Mouse (Mus musculus): ENCODE data around the gene Macrod2. TPM values are rescaled to one million over a fixed set of nuclear protein-coding genes. Genes with fewer than 3 reads are reported as not detected.

Macrod2 gene
- polyA plus RNA-seq, 1 experiment from 2014 or later = 32.9 TPM

GRCm38 (mm10) chr2:140670963-140671702, 276.0 kb downstream of the Macrod2 start, which contains the start of gene Flrt3:
Gene Flrt3 (minus strand): TSS chr2:140671469.
- ATAC-seq = peak; percentile 99
- WGBS = under 1% methylated on average over 26 of the region's 26 CpGs
- Histone ChIP-seq H3K27ac (ENCODE audit: low read length) (peak within 1 kb of the TSS; percentile 86), H3K27me3 (replicated peaks; ENCODE audit: control insufficient read depth, insufficient read depth, low read length) (no peaks in the 10 kb centered on the region), H3K9ac (ENCODE audit: low read depth, low read length) (peak within 1 kb of the TSS; percentile 69), H3K36me3 (ENCODE audit: control insufficient read depth, insufficient read depth, low read length) (no peaks in the 10 kb centered on the region), H3K4me2 (ENCODE audit: low read depth, low read length) (peak within 1 kb of the TSS; percentile 63), H3K4me3 (ENCODE audit: low read length) (peak within 1 kb of the TSS; percentile 65), H3K9me3 (ENCODE audit: control insufficient read depth, low read length) (no peaks in the 10 kb centered on the region), H3K4me1 (ENCODE audit: control insufficient read depth, insufficient read depth, low read length) (peaks cover 7% of the 10 kb centered on the region)

DNA sequence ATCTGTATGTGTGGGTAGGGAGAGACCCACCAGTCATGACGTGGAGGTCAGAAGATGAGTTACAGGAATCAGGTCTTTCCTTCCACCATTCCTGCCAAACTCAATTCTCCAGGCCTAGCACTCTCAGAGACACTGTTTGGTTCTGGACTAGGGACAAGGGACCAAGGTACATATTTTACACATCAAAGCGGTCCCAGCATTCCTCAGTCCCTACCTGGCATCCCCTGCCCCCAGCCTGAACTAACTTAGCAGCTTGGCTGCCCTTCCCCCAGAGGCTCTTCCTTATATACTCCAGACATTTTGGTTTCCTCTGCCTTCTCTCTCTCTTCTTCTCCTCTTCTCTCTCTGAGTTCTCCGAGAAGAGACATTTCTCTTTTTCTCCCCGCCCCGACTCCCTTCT, 278.4 kb downstream of the Macrod2 start:
- no peak for ATAC-seq
- Histone ChIP-seq H3K4me2 (ENCODE audit: low read depth, low read length) (no peak overlapping the region), H3K4me1 (ENCODE audit: control insufficient read depth, insufficient read depth, low read length) (0 out of 2 replicates have a peak, but pooled peaks cover 3% of the 10 kb centered on the region), H3K27ac (ENCODE audit: low read length) (no peak overlapping the region), H3K9ac (ENCODE audit: low read depth, low read length) (no peak overlapping the region), H3K27me3 (replicated peaks; ENCODE audit: control insufficient read depth, insufficient read depth, low read length) (no peaks in the 10 kb centered on the region), H3K9me3 (ENCODE audit: control insufficient read depth, low read length) (no peaks in the 10 kb centered on the region), H3K4me3 (ENCODE audit: low read length) (no peak overlapping the region), H3K36me3 (ENCODE audit: control insufficient read depth, insufficient read depth, low read length) (no peaks in the 10 kb centered on the region)
- WGBS = 87% methylated on average over 5 of the region's 5 CpGs

GRCm38 (mm10) chr2:140676728-140677127, 281.6 kb downstream of the Macrod2 start:
- Histone ChIP-seq H3K4me2 (ENCODE audit: low read depth, low read length) (no peak overlapping the region), H3K9me3 (ENCODE audit: control insufficient read depth, low read length) (no peaks in the 10 kb centered on the region), H3K9ac (ENCODE audit: low read depth, low read length) (no peak overlapping the region), H3K27ac (ENCODE audit: low read length) (no peak overlapping the region), H3K4me3 (ENCODE audit: low read length) (no peak overlapping the region), H3K4me1 (ENCODE audit: control insufficient read depth, insufficient read depth, low read length) (0 out of 2 replicates have a peak, but pooled peaks cover 3% of the 10 kb centered on the region), H3K27me3 (replicated peaks; ENCODE audit: control insufficient read depth, insufficient read depth, low read length) (no peaks in the 10 kb centered on the region), H3K36me3 (ENCODE audit: control insufficient read depth, insufficient read depth, low read length) (no peaks in the 10 kb centered on the region)
- no peak for ATAC-seq
- 46% methylated on average over 3 of the region's 3 CpGs for WGBS

DNA sequence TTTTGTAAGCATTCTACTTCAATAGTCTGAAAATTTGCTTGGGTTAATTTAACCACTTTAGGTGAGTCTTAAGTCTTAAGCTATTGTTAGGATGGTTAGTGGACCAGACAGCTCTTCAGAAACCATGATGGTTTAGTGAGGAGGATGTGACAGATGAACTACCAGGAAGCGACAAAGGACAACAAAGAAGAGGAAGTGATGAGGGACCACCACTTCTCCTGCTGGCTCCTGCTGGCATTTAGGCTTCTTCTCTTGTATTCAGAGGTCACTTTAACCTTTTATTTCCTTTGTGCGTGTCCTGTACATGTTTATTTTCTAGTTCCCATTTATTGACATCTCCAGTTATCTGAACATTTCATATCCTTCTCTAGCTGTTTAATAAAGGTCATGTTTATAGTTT, 295.8 kb downstream of the Macrod2 start:
- Histone ChIP-seq H3K4me3 (ENCODE audit: low read length) (no peak overlapping the region), H3K36me3 (ENCODE audit: control insufficient read depth, insufficient read depth, low read length) (no peaks in the 10 kb centered on the region), H3K9ac (ENCODE audit: low read depth, low read length) (no peak overlapping the region), H3K9me3 (ENCODE audit: control insufficient read depth, low read length) (no peaks in the 10 kb centered on the region), H3K4me1 (ENCODE audit: control insufficient read depth, insufficient read depth, low read length) (no peaks in the 10 kb centered on the region), H3K27ac (ENCODE audit: low read length) (no peak overlapping the region), H3K4me2 (ENCODE audit: low read depth, low read length) (no peak overlapping the region), H3K27me3 (replicated peaks; ENCODE audit: control insufficient read depth, insufficient read depth, low read length) (no peaks in the 10 kb centered on the region)
- WGBS = 85% methylated on average over 2 of the region's 2 CpGs
- no peak for ATAC-seq

DNA sequence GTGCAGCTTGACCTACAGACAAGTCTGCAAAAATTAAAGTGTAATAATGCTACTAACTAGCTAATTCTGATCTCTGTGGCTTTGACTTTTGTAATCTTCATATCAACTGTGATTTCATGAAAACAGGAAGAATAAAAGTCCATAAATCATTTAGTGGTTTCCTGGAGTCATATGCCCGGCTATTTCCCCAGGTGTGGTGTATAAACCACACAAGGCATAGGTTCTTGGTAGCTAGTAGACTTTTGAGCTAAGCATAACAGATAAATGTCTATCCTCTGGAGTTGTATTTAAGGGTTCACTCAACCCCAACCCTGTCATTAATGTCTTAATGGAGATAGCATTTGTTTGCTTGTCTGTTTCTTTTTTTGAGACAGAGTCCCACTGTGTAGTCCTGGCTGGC, 296.3 kb downstream of the Macrod2 start:
- Histone ChIP-seq H3K27ac (ENCODE audit: low read length) (no peak overlapping the region), H3K9ac (ENCODE audit: low read depth, low read length) (no peak overlapping the region), H3K36me3 (ENCODE audit: control insufficient read depth, insufficient read depth, low read length) (no peaks in the 10 kb centered on the region), H3K4me3 (ENCODE audit: low read length) (no peak overlapping the region), H3K9me3 (ENCODE audit: control insufficient read depth, low read length) (no peaks in the 10 kb centered on the region), H3K27me3 (replicated peaks; ENCODE audit: control insufficient read depth, insufficient read depth, low read length) (no peaks in the 10 kb centered on the region), H3K4me1 (ENCODE audit: control insufficient read depth, insufficient read depth, low read length) (no peaks in the 10 kb centered on the region), H3K4me2 (ENCODE audit: low read depth, low read length) (no peak overlapping the region)
- WGBS = 59% methylated on average over 1 of the region's 1 CpGs
- ATAC-seq = no peak

- Histone ChIP-seq H3K36me3 (ENCODE audit: control insufficient read depth, insufficient read depth, low read length) (no peaks in the 10 kb centered on the region), H3K4me2 (ENCODE audit: low read depth, low read length) (no peak overlapping the region), H3K4me3 (ENCODE audit: low read length) (no peak overlapping the region), H3K9me3 (ENCODE audit: control insufficient read depth, low read length) (no peaks in the 10 kb centered on the region), H3K27me3 (replicated peaks; ENCODE audit: control insufficient read depth, insufficient read depth, low read length) (no peaks in the 10 kb centered on the region), H3K4me1 (ENCODE audit: control insufficient read depth, insufficient read depth, low read length) (no peaks in the 10 kb centered on the region), H3K9ac (ENCODE audit: low read depth, low read length) (no peak overlapping the region), H3K27ac (ENCODE audit: low read length) (no peak overlapping the region)
- ATAC-seq = 0 out of 2 replicates have a peak, but pooled peaks have one; percentile 34
- WGBS = 42% methylated on average over 4 of the region's 4 CpGs
These were observed 297.4 kb downstream of the Macrod2 start for GRCm38 (mm10) chr2:140692461-140692860.

DNA sequence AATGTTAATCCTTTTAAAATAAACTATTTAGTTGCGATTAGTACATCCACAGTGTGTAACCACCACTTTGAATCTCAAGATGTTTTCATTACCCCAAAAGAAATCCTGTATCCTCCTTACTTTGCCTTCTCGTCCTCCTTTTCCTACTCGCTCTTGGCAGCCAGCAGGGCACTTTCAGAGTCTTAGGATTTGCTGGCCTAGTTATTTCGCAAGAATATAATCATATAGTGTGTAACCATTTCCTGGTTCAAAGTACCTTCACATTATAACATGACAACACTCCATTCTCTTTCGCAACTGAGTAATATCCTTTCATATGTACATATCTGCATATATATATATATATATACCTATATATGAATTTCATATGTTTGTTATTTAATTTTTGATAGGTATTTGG, 298.7 kb downstream of the Macrod2 start:
- WGBS = 65% methylated on average over 5 of the region's 5 CpGs

DNA sequence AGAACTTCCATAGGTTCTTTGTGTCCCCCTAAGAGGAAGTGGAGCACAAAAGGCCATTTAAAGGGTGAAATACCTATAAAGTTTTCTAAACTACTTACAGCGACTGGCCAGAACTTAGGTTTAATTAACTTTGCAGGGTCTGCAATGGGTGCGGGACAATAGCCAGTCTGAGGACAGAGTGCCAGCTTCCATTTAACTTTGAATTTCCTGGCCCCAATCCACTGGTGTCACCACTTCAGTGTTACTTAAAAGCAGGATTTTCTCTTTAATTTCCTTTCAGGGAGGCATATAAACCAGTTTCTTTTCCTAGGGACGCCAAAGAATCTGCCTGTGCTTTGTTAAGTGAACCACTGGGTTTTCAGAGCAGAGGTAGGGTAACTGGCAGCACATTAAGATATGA, 303.5 kb downstream of the Macrod2 start:
- 58% methylated on average over 3 of the region's 3 CpGs for WGBS
- H3K9ac ChIP-seq (ENCODE audit: low read depth, low read length) = no peak overlapping the region
- H3K4me2 ChIP-seq (ENCODE audit: low read depth, low read length) = no peak overlapping the region
- H3K36me3 ChIP-seq (ENCODE audit: control insufficient read depth, insufficient read depth, low read length) = no peaks in the 10 kb centered on the region
- no peak overlapping the region for H3K4me3 ChIP-seq (ENCODE audit: low read length)
- H3K4me1 ChIP-seq (ENCODE audit: control insufficient read depth, insufficient read depth, low read length) = no peaks in the 10 kb centered on the region
- no peak overlapping the region for H3K27ac ChIP-seq (ENCODE audit: low read length)
- H3K9me3 ChIP-seq (ENCODE audit: control insufficient read depth, low read length) = no peaks in the 10 kb centered on the region
- no peaks in the 10 kb centered on the region for H3K27me3 ChIP-seq (replicated peaks; ENCODE audit: control insufficient read depth, insufficient read depth, low read length)
- no peak for ATAC-seq

More for the DNA sequence above, 298.7 kb downstream of the Macrod2 start:
- Histone ChIP-seq H3K27me3 (replicated peaks; ENCODE audit: control insufficient read depth, insufficient read depth, low read length) (no peaks in the 10 kb centered on the region), H3K36me3 (ENCODE audit: control insufficient read depth, insufficient read depth, low read length) (no peaks in the 10 kb centered on the region), H3K9me3 (ENCODE audit: control insufficient read depth, low read length) (no peaks in the 10 kb centered on the region), H3K9ac (ENCODE audit: low read depth, low read length) (no peak overlapping the region), H3K4me1 (ENCODE audit: control insufficient read depth, insufficient read depth, low read length) (no peaks in the 10 kb centered on the region), H3K27ac (ENCODE audit: low read length) (no peak overlapping the region), H3K4me3 (ENCODE audit: low read length) (no peak overlapping the region), H3K4me2 (ENCODE audit: low read depth, low read length) (no peak overlapping the region)
- ATAC-seq = peak; percentile 95

GRCm38 (mm10) chr2:140703377-140703776, 308.3 kb downstream of the Macrod2 start:
- H3K4me1 ChIP-seq (ENCODE audit: control insufficient read depth, insufficient read depth, low read length) = no peaks in the 10 kb centered on the region
- no peak overlapping the region for H3K4me2 ChIP-seq (ENCODE audit: low read depth, low read length)
- H3K27ac ChIP-seq (ENCODE audit: low read length) = no peak overlapping the region
- H3K9ac ChIP-seq (ENCODE audit: low read depth, low read length) = no peak overlapping the region
- H3K27me3 ChIP-seq (replicated peaks; ENCODE audit: control insufficient read depth, insufficient read depth, low read length) = no peaks in the 10 kb centered on the region
- H3K9me3 ChIP-seq (ENCODE audit: control insufficient read depth, low read length) = no peaks in the 10 kb centered on the region
- 69% methylated on average over 4 of the region's 4 CpGs for WGBS
- H3K36me3 ChIP-seq (ENCODE audit: control insufficient read depth, insufficient read depth, low read length) = no peaks in the 10 kb centered on the region
- no peak for ATAC-seq
- no peak overlapping the region for H3K4me3 ChIP-seq (ENCODE audit: low read length)

- ATAC-seq = no peak
- no peak overlapping the region for H3K4me3 ChIP-seq (ENCODE audit: low read length)
- H3K9me3 ChIP-seq (ENCODE audit: control insufficient read depth, low read length) = no peaks in the 10 kb centered on the region
These were observed 309.0 kb downstream of the Macrod2 start for GRCm38 (mm10) chr2:140704146-140704545.

More at GRCm38 (mm10) chr2:140704146-140704545, 309.0 kb downstream of the Macrod2 start:
- H3K27me3 ChIP-seq (replicated peaks; ENCODE audit: control insufficient read depth, insufficient read depth, low read length) = no peaks in the 10 kb centered on the region
- 43% methylated on average over 3 of the region's 3 CpGs for WGBS
- no peaks in the 10 kb centered on the region for H3K4me1 ChIP-seq (ENCODE audit: control insufficient read depth, insufficient read depth, low read length)
- H3K36me3 ChIP-seq (ENCODE audit: control insufficient read depth, insufficient read depth, low read length) = no peaks in the 10 kb centered on the region
- no peak overlapping the region for H3K9ac ChIP-seq (ENCODE audit: low read depth, low read length)
- no peak overlapping the region for H3K4me2 ChIP-seq (ENCODE audit: low read depth, low read length)
- no peak overlapping the region for H3K27ac ChIP-seq (ENCODE audit: low read length)

All from intestine, embryonic 16.5 days (tissue).